Mouse (Mus musculus) cerebellum, postnatal 36 days (tissue): ENCODE data around the gene Gsap.
"Not testable (repeated sequence)": the region's sequence is repeated elsewhere in the genome, so short reads cannot be mapped to it uniquely, and the experiment has no call there.

Experiments used
- DNase-seq, 2 experiments: peaks; one replicate each; pipeline ENCODE4 v3.0.0; 2021 to 2022; ENCODE audit warnings: mixed read lengths in 2 of 2

Gsap gene

DNA sequence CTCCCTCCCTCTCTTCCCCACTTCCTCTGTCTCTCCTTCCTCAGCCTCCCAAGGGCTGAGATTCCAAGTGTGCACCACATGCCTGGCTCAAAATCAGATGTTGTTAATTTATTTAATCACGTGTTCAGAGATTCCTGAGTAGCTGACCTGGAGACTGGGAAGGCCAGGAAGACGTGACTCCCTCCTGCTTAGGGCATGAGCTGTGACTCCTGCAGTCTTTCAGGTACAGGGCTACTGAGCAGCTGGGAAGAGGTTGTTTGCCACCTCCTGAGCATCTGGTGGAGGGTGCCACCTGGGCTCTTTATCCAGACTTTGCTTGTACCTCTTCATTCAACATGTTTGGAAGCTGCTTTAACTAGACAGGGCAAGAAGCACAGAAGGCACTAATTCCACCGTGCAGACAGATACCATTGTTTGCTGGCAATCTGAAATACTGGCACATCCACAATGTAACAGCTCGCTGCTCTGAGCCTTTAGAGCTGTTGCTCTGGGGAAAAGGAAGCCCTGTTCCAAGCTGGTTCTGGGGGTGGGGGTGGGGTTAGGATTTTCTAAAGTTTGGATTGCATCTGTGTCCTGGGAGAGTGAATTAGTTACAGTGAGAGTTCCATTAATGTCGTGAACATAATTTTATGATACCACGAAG lies 75.3 kb downstream of the Gsap start:
- no peak for DNase-seq

DNA sequence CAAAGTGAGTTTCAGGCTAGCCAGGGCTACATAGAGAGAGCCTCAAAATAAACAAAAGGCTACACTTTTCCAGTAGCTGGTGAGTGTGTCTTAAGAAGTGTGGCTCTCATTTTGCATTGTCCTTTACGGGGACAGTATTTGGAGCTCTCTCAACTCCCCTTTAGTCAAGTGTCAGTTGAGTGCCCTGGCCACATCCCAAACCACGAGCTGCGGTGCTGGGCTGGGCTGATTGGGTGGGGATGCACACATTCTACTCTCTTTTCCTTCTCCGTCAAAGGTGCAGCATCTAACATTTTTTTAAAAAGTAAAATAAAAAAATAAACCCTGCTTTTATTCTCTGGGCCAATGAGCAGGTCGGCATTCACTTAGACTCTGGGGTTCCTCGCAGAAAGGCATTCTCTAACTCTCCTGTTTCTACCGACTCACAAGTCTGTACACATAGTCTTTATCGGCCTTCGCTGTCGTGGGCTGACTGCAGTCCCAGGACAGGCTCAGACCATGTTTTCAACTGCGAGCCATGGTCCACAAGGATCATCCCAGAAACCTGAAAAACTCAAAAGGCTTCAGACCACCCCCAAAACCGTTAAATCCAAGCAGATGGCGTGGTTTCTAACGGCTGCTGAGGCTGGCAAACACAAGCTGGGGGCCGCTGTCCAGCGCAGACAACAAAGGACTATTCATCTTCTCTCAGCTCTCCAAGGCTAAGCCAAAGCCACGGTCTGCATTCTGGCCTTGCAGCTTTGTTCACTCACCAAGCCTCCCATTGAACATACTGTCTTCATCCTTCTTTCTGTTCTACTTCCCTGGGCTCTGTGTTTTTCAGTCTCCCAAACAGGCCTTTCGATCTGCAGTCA lies 77.4 kb downstream of the Gsap start:
- DNase-seq, result no peak

DNA sequence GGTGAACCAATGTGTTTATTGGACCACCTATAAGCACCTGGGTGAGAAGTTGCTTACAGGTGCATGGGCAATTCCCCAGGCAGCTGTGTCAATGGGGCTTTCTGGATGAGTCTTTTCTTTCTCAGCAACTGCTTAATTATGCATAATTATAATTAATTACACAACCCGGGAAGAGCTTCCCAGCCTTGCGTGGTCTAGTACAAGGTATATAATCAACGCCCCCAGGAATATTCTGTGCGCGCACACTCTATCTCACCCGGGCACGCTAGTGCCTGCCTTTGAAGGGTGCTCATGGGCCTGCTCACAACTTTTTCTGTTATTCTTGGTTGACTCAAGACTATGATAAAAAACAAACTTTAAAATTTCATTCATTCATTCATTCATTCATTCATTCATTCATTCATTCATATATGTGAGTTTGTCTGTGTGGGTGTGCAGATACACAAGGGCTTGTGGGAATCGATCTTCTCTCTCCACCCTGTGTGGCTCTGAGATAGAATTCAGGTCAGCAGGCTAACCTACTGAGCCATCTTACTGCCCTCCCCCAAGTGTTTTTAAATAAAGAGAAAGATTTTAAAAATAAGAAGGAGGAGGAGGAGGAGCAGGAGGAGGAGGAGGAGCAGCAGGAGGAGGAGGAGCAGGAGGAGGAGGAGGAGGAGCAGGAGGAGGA lies 78.4 kb downstream of the Gsap start:
- no peak for DNase-seq

DNA sequence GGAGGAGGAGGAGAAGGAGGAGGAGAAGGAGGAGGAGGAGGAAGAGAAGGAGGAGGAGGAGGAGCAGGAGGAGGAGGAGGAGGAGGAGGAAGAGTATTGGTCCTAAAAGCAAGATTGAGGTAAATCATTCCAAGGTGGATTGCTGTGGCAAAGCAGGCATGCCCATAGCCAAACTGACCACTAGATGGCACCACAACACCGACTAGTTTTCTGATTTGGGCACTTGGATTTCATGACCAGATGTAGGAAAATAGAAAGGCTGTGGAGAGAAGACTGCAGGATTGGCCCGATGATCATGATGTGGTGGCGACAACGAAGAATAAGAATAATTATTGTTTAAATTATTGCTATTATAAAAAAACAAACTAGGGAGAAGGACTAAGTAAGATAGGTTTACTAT lies 79.0 kb downstream of the Gsap start:
- peak; percentile 77 to 88 for DNase-seq

DNA sequence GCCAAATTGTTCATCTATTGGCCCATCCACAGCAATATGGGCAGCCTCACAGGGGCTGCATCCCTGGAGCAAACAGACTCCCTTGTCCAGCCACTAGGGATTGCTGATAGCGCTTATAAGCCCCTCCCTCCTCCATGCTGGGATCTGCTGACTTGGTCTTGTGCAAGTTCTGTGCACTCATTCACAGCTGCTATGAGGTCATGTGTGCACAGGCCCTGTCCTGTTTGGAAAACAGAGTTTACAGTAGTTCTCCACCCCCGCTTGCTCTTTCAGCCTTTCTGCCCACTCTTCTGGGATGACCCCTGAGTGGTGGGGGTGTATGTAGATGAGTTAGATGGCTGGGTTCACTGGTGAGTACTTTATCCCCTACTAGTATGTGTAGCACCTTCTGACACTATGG lies 81.0 kb downstream of the Gsap start:
- no peak for DNase-seq

DNA sequence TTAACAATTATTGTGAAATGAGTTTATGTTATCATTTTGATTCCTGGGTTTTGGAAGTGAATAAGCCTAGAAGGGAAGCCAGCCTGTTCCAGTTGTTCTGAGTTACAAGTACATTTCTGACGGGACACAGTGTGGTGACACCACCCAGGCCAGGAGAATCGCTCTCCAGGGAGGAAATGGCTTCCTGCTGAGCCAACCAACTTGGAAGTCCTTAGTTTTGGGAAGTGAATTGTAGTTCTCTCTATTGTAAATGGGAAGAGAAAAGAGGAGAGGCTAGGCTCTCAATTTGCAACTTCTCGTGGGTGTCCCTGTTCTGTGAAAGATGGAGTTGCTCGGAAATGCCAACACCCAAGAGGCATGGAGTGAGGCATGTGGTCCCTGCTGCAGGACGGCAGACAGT lies 83.4 kb downstream of the Gsap start:
- DNase-seq, result no peak

DNA sequence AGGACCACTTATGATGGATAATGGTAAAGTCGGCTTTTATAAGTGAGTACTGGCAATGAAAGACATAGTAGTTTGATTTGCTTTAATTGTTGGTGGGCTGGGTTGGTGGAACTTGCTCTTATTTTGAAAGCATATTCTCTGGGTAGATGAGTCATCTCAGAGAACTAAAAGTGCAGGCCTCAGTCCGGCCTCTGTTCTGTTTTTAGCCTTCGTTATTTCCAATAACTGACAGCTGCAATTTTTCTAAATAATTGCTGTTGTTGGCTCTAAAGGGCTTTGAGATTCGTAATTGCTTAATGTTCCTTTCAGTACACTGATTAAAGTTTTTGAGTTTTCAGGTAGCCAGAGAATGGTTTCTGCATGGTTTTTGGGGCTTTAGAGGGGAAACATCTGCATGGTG lies 84.7 kb downstream of the Gsap start:
- DNase-seq, result no peak

DNA sequence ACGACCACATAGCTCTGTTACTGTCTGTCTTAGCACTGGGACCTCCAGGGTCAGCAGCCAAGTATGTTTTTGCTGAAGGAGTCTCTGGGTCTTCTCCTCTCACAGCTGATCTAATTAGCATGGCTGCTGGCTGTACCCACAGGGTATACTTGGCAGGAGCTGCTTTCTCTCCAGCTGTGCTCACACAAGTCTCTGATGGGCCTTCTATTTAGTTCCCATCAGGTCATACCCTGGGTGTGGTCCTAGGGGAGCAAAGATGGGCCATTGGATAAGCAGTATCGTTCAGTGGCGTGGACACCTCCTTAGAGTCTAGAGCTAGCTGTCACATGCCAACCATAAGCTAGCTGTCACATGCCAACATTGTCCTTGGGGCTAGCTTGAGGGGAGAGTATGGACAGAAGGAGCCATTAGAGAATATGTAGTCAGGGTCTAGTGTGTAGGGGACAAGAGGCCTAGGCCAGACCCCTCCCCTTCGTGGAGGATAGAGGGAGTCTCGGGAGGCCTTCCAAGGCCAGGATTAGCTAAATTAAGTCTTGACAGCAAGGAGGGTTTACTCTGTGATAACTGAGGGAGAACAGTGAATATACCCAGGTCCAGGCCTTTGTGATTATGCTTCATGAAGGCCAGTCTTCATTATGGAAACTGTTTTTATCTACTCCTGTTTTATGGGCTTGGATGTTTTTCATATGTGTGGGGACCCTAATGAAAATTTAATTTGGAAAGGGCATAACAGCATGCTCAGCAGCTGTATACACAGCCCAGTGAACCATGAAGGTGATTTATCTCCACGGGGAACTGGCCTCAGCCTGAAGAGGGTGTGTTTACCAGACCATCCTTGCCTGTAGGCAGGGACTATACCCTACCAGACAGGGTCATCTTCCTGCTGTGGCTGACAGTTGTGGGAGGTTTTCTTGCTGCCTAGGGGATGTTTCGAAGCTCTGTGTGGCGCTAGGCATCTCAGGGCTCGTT lies 85.6 kb downstream of the Gsap start:
- DNase-seq, result no peak

DNA sequence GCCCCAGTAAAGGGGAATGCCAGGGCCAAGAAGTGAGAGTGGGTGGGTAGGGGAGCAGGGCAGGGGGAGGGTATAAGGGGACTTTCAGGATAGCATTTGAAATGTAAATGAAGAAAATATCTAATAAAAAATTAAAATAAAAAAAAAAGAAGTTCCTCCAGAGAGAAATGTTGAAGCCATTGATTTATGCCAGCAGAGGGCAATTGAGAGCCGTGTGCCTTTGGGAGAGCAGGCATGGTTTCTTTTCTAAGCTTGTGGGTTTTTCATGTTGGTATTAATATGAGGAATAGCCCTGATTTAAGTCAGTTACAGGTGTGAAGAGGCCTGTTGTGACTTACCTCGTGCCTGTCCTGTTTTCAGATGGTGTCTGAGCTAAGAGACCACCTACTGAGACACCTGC lies 91.6 kb downstream of the Gsap start:
- DNase-seq, result not testable (repeated sequence)

DNA sequence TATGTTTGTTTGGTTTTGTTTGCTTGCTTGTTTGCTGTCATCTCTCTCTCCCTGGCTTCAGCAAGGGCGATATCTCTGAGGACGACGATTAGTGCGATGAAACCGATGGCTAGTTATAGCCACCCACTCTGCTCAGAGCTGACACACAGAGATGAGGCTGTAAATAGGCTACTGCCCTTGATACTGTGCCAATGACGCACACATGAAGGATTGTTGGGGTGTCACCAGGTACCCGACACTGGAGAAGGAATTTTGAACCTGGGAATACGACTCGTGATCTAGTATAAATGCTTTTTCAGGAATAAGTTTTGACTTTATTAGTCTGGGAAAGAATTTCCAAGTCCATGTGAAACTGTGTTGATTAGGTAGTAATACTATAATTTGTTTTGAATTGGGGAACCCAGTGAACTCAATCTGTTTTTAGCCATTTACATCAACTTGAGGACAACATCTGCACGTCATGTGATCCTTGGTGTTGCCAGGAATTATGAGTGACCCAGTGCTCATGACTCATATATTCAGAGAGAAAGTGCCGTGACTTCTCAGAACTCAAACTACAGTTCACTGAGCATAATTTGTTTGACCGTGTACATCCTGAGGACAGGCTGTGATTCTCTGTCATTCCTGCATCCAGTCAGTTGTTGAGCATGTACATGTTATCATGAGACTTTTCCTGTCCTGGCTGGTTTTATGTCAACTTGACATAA lies 97.5 kb downstream of the Gsap start:
- no peak for DNase-seq

DNA sequence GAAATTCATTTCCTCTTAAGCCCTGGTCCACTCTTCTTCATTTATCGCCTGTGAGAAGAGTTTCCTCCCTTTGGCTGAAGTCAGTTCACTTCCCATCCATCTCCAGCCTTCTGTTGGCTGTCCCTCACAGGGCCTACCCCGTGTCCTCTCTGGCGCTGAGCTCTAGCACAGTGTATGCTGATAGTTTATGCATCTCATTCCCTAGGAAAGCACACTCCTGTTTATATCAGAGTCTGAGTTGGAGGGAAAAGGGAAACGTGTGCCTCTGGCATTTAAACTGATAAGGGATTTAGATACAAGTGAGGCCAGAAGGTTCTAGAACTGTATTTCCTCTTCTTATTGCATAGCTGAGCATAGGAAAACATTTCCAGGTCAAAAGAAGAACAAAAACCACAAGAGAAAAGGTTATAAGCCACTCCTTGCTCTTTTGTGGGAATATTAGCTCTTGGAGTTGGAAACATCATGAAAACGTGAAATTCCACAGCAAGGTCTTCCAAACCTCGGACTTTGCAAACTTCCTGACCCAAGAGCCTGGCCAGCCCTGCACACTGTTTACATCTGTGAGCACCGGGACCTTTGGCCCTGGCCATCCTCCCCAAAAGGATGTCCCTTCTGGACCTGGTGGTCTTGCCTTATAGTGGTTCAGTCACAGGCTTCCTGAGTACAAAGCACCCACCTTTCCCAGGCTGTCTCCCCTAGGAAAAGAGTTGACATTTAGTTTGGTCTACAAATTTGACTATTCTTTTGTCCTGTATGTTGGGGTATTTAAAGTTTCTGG lies 102.8 kb downstream of the Gsap start:
- no peak for DNase-seq

DNA sequence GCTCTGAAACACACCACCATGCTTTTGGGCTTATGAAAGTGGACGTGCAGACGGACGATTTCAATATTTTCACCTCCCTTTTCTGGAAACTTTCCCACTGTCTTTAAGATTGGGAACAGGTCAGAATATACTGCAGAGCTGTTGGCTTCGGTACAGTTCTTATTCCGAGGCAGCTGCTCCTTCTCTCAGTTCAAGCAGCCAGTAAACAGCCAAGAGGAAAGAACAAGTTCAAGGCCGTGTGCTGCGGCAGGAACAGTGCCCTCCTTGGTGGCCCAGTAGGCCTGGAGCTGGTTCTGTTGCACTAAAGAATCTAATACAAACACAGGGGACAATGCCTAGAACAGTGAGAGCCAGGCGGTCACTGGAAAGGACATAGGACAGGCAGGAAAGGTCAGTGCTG lies 104.5 kb downstream of the Gsap start:
- no peak for DNase-seq

DNA sequence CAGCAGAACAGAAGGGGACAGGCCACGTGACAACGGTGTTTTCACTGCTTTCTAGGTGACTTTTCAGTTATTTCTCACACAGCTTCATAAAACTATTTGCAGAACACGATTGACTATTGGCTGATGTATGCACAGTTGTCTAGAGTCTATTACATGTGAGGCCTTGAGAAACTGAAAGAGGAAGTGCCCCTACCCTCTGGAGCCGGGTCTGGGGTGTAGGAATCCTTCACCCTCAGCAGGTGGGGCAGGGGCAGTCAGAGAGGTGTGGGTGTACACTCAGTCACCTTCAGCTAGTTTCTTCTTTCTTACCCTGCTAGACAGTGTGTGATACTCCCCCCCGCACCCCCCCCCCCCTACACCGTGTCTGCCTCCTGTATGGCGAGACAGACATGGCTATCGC lies 109.6 kb downstream of the Gsap start:
- DNase-seq, result no peak

DNA sequence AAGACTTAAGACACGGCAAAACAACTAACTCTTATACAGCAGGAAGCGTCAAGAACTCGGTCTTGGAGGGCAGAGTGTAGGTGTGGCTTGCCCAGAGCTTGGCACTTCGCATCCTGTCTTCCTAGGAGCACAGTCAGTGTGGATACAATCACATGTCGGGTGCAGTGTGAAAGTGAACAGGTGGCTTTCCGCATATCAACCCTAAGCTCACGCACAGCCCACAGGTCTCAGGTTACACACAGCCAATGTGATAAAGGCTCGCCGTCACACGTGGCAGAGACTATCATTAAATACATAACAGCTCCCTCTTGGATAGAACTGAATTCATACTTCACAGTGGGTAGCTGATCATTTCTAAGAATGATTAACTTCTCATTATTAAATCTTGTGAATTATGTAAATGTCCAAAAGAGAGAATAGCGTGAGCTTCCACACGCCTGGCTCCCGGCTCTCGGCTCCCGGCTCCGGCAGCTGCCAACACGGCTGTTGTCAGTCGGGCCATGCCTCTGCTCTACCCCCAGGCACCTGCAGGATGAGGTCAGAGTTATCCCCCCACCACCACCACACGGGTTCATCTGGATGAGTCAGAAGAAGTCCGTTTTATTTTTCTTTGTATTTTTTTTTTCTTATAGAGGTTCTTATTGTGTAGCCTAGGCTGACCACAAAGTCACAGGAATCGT lies 113.2 kb downstream of the Gsap start:
- DNase-seq, result no peak

DNA sequence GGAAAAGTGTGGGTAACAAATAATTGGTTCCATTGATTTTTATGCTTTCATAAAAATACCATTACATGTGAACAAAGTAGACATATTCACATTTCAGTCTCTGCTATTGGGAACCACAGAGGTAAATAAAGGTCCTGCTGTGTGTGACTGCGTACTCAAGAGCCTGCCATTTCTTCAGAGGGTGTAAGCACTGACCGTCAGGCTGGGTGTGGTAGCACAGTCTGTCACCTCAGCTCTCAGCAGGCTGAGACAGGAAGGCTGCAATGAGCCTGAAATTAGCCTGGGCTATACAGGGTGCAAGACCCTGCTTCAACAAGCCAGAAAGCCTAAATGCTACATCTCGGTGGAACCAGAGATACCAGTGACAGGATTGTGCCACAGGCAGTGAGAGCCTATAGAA lies 114.0 kb downstream of the Gsap start:
- DNase-seq, result no peak

DNA sequence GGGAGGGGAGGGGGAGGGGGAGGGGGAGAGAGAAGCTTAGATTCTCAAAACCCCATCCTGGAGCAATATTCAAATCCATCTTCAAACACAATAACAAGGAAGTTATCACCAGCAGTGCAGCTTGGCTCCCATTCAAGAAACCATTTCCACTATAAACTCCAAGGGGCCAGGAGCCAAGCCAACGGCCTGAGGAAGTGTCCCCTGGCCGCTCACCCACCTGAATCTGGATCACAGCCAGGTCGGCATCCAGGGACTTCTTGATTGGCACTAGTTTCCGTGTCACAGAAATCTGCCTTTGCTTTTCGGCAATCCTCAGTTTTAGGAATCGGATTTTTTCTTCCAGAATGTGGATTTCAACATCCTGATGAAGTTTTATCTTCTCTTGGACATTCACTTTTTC lies 115.0 kb downstream of the Gsap start:
- peak; percentile 9 to 23 for DNase-seq

DNA sequence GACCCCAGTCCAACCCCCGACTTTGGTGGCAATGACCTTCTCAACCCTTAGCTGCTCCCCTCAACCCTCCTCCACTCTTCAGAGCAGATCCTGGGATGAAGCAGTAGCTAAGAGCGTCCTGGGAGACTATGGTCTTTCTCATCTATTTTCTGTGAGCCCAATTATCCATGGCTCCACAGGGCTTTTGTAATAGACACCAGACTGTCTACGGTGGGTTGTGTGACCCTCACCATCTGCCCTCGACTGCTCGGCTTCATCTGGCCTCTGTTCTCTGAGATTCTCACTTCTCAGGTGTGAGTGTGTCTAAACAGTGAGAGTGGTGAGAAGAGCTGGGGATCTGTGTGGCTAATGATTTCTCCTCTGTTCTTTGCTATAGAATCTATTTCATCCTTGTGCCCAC lies 121.1 kb downstream of the Gsap start:
- DNase-seq, result no peak

DNA sequence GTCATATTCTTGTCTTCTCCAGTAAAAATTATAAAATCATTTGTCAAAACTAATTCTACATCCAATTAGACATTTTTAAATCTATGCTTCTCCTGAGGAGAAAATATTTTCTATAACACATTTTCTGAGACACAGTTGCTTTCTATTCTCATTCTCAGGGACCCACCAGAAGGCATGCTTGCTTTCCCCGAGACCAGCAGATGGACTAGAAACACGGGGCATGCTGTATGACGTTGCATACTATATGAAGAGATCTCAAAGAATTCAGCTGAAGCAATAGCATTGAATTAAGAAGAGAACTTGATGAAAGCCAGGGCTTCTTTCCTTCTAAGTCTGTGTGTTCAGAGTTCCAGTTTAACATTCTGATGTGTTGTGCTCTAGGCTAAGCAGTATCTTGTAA lies 128.6 kb downstream of the Gsap start:
- DNase-seq, result no peak

DNA sequence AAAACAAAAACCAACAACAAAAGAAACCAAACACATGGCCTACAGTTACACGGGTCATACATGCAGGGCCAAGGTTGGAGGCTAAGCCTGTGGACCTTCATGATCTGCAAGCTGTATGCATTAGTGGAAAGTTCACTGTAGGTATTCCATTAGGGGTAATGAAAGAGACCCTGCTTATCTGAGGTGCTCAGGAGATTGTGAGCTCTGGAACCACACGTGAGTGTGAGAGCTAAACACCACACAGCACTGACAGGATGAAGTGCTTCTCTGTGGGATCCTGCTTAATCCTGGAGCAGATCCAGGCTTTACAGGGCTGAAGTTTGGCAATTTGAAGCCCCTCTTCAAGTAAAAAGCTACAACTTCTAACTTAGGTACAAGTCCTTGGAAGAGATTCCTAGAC lies 134.1 kb downstream of the Gsap start:
- no peak for DNase-seq

DNA sequence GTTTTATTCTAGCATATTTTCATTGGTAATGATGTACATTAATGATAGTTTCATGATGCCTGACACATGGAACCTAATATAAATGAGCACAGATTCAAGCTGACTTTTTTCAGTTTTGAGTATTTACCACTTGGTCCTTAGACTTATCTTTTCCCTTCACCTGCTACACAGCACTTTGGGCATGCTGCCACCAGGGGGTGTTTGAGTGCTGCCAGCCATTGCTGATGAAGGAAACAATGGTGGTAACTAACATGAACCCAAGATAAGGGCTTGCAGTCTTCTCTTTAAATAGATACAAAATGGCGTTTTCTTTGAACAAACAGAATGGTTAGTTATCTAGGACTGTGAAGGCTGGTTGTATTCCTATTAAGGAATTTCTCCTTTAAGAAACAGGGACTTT lies 140.4 kb downstream of the Gsap start:
- DNase-seq, result peak in 1 of 2 experiments; percentile 14

DNA sequence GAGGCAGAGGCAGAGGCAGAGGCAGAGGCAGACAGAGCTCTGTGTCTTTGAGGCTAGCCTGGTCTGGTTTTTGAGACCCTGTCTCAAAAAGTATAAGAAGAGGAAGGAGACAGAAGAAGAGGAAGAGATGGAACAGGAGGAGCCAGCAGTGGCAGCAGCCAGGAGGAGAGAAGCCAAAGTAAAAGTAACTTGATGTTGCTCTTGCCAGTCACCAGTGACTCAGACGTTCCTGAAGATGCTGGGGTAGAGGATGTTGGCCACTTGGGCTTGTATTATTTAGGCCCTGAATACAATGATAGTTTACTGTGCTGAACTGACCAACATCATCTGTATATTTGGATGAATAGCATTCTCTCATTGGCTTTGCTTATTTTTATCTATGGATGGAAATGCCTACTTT lies 142.5 kb downstream of the Gsap start:
- DNase-seq, result no peak
